Mouse (Mus musculus) heart, postnatal 0 days (tissue): ENCODE measurements around the gene Nab1.

Source experiments
- CTCF ChIP-seq: IDR thresholded peaks from 2 replicates; pipeline ENCODE4 v1.5.1; 2016; ENCODE audit warnings: antibody characterized with exemption, control low read depth, low read depth
- EP300 ChIP-seq: IDR thresholded peaks from 2 replicates; pipeline ENCODE4 v1.6.1; 2016; ENCODE audit warnings: antibody characterized with exemption, low read depth

- no peak for TF ChIP-seq CTCF
- TF ChIP-seq EP300, result no peak
Measured at GRCm38 (mm10) chr1:52434085-52434484, 66.4 kb downstream of the Nab1 start.
